Mouse (Mus musculus): Measurements from ENCODE around the gene Wwox. TPM values are rescaled to one million over a fixed set of nuclear protein-coding genes. Genes with fewer than 3 reads are reported as not detected.

Wwox gene
- polyA plus RNA-seq, 1 experiment from 2014 or later = 13.8 TPM

DNA sequence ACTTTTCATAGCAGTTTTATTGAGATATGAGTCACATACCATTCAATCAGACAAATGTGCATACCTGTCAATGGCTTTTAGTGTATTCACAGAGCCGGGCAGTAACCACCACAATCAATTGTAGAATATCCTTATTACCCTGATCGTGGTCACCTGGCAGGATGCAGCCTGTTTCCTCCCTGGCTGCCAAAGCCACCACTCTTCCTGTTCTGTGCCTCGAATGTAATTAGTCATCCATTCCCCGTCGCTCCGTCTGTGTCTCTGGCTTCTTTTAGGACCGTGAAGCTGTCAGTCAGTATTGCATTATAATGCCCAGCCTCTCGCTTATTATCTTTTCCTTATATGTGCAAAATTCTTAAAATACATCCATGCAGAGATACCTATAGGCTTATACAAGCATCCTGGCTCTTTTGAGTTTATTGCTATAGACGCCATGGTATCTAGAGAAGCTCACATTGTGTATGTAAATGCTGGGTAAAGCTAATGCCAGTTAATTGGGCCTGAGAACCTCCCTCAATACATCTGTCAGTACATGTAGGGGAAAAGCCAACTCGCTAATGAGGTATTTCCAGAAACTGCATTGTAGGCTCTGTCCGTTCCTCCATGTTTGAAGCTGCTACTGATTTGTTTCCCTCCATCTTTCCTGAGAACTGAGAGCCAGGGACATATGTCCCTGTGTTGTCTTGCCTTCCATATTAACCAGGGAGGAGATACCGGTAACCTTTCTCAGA lies 303.9 kb downstream of the Wwox start:
- H3K9ac ChIP-seq (ENCODE audit: low read length) = no peak overlapping the region
- no peak overlapping the region for H3K4me3 ChIP-seq (ENCODE audit: low read depth, low read length)
- DNase-seq (ENCODE audit: low spot score) (no peak), ATAC-seq (replicated peaks; ENCODE audit: low FRiP score) (no peak; the same call in 1 of the 2 replicates)
- no peak overlapping the region for H3K4me2 ChIP-seq (ENCODE audit: low read depth, low read length, severe bottlenecking)
- no peaks in the 10 kb centered on the region for H3K36me3 ChIP-seq (ENCODE audit: control insufficient read depth, insufficient read depth, low read length)
- no peaks in the 10 kb centered on the region; the same call in 1 of the 2 replicates for H3K4me1 ChIP-seq (replicated peaks; ENCODE audit: control insufficient read depth, insufficient read depth, low read length)
- H3K9me3 ChIP-seq (ENCODE audit: control insufficient read depth, low read length) = peaks cover 8% of the 10 kb centered on the region; the same call in 1 of the 2 replicates
- 51% methylated on average over 12 of the region's 12 CpGs for WGBS
- H3K27ac ChIP-seq (ENCODE audit: low read depth, low read length) = no peak overlapping the region
- no peaks in the 10 kb centered on the region for H3K27me3 ChIP-seq (ENCODE audit: control insufficient read depth, insufficient read depth, low read length)

DNA sequence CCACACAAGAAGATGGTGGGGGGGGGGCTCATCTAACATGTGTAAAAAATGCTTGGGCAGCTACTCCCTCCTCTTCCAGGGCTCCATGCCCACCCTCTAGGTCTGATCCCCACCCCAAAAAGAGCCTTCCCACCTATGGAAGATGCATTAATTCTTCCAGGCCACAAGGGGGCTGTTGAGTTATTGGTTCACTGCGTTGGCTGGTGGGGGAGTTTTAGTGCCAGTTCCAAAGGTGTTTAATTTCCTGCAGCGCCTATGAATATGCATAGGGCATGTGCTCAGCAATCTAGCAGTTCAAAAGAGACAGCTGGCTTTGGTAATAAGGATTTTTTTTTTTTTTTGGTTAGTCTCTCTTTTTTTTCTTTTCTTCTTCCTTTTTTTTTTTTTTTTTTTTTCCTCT lies 306.9 kb downstream of the Wwox start:
- WGBS = 66% methylated on average over 2 of the region's 2 CpGs
- Histone ChIP-seq H3K36me3 (ENCODE audit: control insufficient read depth, insufficient read depth, low read length) (no peaks in the 10 kb centered on the region), H3K9me3 (ENCODE audit: control insufficient read depth, low read length) (no peaks in the 10 kb centered on the region), H3K27me3 (ENCODE audit: control insufficient read depth, insufficient read depth, low read length) (no peaks in the 10 kb centered on the region), H3K27ac (ENCODE audit: low read depth, low read length) (no peak overlapping the region), H3K4me3 (ENCODE audit: low read depth, low read length) (no peak overlapping the region), H3K4me2 (ENCODE audit: low read depth, low read length, severe bottlenecking) (no peak overlapping the region), H3K9ac (ENCODE audit: low read length) (no peak overlapping the region), H3K4me1 (replicated peaks; ENCODE audit: control insufficient read depth, insufficient read depth, low read length) (peaks cover 2% of the 10 kb centered on the region; the same call in 1 of the 2 replicates)
- ATAC-seq (replicated peaks; ENCODE audit: low FRiP score) (no peak), DNase-seq (ENCODE audit: low spot score) (no peak)

DNA sequence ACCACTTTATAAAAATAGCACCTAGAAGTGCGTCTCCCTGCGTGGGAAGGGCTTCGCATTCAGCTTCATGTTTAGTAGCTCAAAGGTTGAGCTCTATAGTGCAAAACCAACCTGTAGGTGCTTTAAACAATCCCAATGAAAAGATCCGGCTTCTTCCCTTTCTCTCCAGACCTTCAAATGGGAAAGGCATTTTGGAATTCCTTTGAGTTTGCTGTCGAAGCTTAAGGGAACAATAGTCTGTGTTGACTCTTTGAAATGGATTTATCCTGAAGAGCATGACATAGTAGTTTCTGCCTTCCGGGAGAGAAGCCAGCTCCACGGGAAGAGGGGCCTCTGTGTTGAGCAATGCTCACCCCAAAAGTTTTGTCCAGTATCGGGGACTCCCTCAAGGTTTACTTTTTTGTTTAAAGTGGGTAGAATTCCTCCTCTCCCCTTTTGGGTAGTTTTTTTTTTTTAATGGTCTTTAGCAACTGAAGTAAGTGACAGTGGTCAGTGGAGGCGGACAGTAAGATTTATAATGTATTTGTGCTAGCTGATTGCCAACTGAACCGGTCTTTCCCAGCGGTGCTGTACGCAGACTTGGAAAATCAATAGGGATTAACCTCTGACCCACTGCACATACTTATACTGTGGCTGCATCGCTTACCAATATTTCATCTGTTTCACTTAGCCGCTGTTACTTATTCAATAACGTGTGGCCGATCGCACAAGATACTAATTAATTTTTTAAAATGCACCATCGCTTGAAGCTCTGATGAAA lies 312.1 kb downstream of the Wwox start:
- H3K9me3 ChIP-seq (ENCODE audit: control insufficient read depth, low read length) = no peaks in the 10 kb centered on the region
- no peak overlapping the region for H3K4me3 ChIP-seq (ENCODE audit: low read depth, low read length)
- H3K27ac ChIP-seq (ENCODE audit: low read depth, low read length) = no peak overlapping the region
- ATAC-seq (replicated peaks; ENCODE audit: low FRiP score) = no peak
- DNase-seq (ENCODE audit: low spot score) = no peak
- no peak overlapping the region for H3K9ac ChIP-seq (ENCODE audit: low read length)
- WGBS = 43% methylated on average over 18 of the region's 18 CpGs
- H3K4me2 ChIP-seq (ENCODE audit: low read depth, low read length, severe bottlenecking) = no peak overlapping the region
- peaks cover 2% of the 10 kb centered on the region; the same call in 1 of the 2 replicates for H3K4me1 ChIP-seq (replicated peaks; ENCODE audit: control insufficient read depth, insufficient read depth, low read length)
- no peaks in the 10 kb centered on the region for H3K36me3 ChIP-seq (ENCODE audit: control insufficient read depth, insufficient read depth, low read length)
- no peaks in the 10 kb centered on the region for H3K27me3 ChIP-seq (ENCODE audit: control insufficient read depth, insufficient read depth, low read length)

DNA sequence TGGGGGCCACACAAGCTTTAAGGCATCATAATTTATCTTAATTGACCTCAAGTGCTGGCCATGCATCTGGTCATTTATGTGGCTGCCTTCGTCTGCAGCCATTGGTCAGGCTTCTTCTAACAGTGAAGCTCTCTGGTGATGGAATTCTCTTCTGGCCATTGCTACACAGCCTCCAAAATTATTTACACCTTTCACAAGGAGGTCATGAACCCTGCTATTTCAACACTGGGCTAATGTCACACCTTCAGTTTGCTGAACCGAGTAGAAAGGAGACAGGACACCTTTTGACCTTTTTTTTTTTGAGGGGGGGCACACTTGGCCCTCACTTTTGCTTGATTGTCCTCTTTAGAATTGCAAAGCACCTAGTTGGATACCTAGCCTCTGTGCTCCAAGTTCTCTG lies 320.2 kb downstream of the Wwox start:
- H3K4me2 ChIP-seq (ENCODE audit: low read depth, low read length, severe bottlenecking) = no peak overlapping the region
- ATAC-seq (replicated peaks; ENCODE audit: low FRiP score) (no peak), DNase-seq (ENCODE audit: low spot score) (no peak)
- no peak overlapping the region for H3K27ac ChIP-seq (ENCODE audit: low read depth, low read length)
- WGBS = 87% methylated on average over 2 of the region's 2 CpGs
- no peaks in the 10 kb centered on the region for H3K9me3 ChIP-seq (ENCODE audit: control insufficient read depth, low read length)
- H3K36me3 ChIP-seq (ENCODE audit: control insufficient read depth, insufficient read depth, low read length) = no peaks in the 10 kb centered on the region
- no peaks in the 10 kb centered on the region for H3K27me3 ChIP-seq (ENCODE audit: control insufficient read depth, insufficient read depth, low read length)
- no peaks in the 10 kb centered on the region; the same call in 1 of the 2 replicates for H3K4me1 ChIP-seq (replicated peaks; ENCODE audit: control insufficient read depth, insufficient read depth, low read length)
- H3K4me3 ChIP-seq (ENCODE audit: low read depth, low read length) = no peak overlapping the region
- H3K9ac ChIP-seq (ENCODE audit: low read length) = no peak overlapping the region

DNA sequence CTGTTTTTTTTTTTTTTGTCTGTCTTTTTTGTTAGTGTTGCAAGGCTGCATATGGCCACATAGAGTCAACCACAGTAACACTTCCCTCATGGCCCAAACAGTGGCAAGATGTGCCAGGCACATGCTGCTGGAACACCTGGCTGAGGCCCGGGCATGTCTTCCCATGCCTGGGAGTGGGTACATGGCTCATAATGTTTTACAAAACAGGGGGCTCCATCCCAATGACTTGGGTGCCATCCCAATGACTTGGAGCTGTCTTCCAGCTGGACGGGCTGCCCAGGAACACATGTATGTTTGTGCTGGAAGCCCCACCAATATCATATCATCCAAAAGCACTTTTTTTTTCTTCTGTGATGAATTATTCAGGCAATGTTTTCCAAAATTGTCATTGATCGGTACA lies 329.1 kb downstream of the Wwox start:
- DNase-seq (ENCODE audit: low spot score) (no peak), ATAC-seq (replicated peaks; ENCODE audit: low FRiP score) (no peak)
- Histone ChIP-seq H3K9me3 (ENCODE audit: control insufficient read depth, low read length) (no peaks in the 10 kb centered on the region), H3K4me2 (ENCODE audit: low read depth, low read length, severe bottlenecking) (no peak overlapping the region), H3K27ac (ENCODE audit: low read depth, low read length) (no peak overlapping the region), H3K27me3 (ENCODE audit: control insufficient read depth, insufficient read depth, low read length) (no peaks in the 10 kb centered on the region), H3K9ac (ENCODE audit: low read length) (no peak overlapping the region), H3K4me1 (replicated peaks; ENCODE audit: control insufficient read depth, insufficient read depth, low read length) (peaks cover 3% of the 10 kb centered on the region; the same call in 1 of the 2 replicates), H3K4me3 (ENCODE audit: low read depth, low read length) (no peak overlapping the region), H3K36me3 (ENCODE audit: control insufficient read depth, insufficient read depth, low read length) (no peaks in the 10 kb centered on the region)
- WGBS = 94% methylated on average over 3 of the region's 3 CpGs

DNA sequence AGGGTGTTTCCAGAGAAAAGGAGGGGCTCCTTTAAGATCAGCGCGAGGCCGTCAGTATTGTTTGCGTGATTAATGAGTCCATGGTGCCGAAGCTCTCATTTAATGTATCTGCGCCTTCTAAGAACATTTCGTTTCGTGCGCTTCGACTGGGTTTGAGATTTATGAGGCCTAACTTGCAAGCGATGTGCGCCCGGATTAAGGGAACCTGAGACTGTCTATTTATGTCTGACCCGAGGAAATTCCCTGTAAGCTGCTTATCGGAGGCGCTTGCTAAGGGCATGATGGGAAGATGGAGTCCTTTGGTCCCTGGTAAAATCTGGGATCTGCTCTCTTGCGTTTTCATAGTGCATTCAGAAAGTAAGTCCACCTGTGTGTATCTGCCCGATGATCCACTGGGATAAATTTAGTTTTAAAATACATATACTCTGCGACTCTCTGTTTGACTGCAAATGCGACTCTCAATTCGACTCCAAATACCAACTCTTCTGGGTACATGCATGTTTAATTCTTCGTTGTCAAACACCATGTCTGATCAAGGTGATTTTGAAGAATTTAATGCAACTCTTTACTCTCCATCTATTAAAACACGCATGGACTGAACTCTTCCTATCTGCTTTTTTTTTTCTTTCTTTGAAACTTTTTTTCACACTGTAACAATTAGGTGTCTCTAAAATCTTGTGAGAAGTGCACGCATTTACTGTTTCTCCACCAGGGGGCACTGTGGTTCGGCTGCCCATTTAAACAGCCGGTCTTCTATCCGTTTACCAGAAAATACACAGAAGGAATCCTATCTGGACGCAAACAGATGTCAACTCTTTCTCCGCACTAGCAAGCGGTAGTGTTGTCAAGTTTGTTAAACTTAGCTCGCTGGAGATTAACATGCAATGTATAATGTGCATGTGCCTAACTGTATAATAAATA lies 331.7 kb downstream of the Wwox start:
- Histone ChIP-seq H3K4me2 (ENCODE audit: low read depth, low read length, severe bottlenecking) (no peak overlapping the region), H3K27ac (ENCODE audit: low read depth, low read length) (no peak overlapping the region), H3K4me1 (replicated peaks; ENCODE audit: control insufficient read depth, insufficient read depth, low read length) (0 out of 2 replicates have a peak, but pooled peaks cover 3% of the 10 kb centered on the region), H3K9me3 (ENCODE audit: control insufficient read depth, low read length) (no peaks in the 10 kb centered on the region), H3K9ac (ENCODE audit: low read length) (no peak overlapping the region), H3K27me3 (ENCODE audit: control insufficient read depth, insufficient read depth, low read length) (no peaks in the 10 kb centered on the region), H3K4me3 (ENCODE audit: low read depth, low read length) (no peak overlapping the region), H3K36me3 (ENCODE audit: control insufficient read depth, insufficient read depth, low read length) (no peaks in the 10 kb centered on the region)
- WGBS = 58% methylated on average over 31 of the region's 31 CpGs
- DNase-seq (ENCODE audit: low spot score) = peak; percentile 88
- ATAC-seq (replicated peaks; ENCODE audit: low FRiP score) = no peak

DNA sequence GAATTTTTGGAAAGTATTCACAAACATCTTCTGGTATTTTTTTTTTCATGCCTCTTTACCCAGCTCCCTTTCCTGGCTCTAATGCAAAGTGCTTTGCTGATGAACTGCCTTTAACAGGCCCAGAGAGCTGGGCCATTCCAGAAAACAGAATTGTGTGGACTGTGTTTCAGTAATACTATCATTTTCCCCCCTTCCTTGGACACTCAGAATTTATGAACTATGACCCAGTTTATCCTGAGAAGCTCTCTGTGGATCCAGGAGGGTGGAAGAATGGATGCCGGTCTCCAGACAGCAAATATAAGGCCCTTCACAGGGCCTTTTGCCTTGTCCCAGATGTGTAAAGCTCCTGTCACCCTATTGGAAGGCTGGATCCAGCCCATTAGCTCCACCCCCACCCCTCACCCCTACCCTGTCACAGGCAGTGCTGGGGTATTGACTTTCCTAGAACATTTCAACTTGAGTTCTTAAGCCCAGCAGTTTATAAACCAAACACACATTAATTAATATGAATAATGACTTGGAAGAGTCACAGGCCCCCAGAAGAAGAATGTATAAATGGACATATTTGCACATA lies 332.9 kb downstream of the Wwox start:
- no peak for DNase-seq (ENCODE audit: low spot score)
- Histone ChIP-seq H3K4me1 (replicated peaks; ENCODE audit: control insufficient read depth, insufficient read depth, low read length) (peaks cover 3% of the 10 kb centered on the region; the same call in 1 of the 2 replicates), H3K27me3 (ENCODE audit: control insufficient read depth, insufficient read depth, low read length) (no peaks in the 10 kb centered on the region), H3K9me3 (ENCODE audit: control insufficient read depth, low read length) (no peaks in the 10 kb centered on the region), H3K4me2 (ENCODE audit: low read depth, low read length, severe bottlenecking) (no peak overlapping the region), H3K4me3 (ENCODE audit: low read depth, low read length) (no peak overlapping the region), H3K9ac (ENCODE audit: low read length) (no peak overlapping the region), H3K36me3 (ENCODE audit: control insufficient read depth, insufficient read depth, low read length) (no peaks in the 10 kb centered on the region), H3K27ac (ENCODE audit: low read depth, low read length) (no peak overlapping the region)
- 37% methylated on average over 1 of the region's 1 CpGs for WGBS
- no peak for ATAC-seq (replicated peaks; ENCODE audit: low FRiP score)
